Mouse (Mus musculus): Measurements from ENCODE around the gene Rasgef1c. TPM values are rescaled to one million over a fixed set of nuclear protein-coding genes. Genes with fewer than 3 reads are reported as not detected.

Rasgef1c gene
- polyA plus RNA-seq, 1 experiment from 2014 or later = 31.7 TPM

DNA sequence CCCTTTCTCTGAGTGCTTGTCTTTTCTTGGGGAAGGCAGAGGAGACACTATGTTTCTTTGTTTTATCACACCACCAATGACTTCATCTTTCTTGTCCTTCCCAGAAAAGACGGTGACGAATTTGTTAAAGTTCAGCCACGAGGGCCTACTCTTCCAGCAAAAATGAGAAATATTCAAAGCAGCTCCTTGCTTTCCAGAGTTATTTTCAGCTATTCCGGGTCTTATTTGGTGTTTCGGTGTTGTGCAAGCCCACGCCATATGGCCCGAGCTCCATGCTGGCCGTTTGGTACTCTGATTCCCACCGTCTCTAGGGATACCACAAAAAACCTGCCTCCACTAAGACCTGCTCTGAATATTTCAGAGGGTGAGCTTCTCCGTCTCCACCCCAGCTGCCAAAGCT, 32.7 kb downstream of the Rasgef1c start:
- ATAC-seq (ENCODE audit: low FRiP score) (no peak), DNase-seq (ENCODE audit: low spot score) (no peak)
- peak overlapping the region; percentile 51; the same call in 1 of the 2 replicates for H3K27ac ChIP-seq
- 38% methylated on average over 10 of the region's 10 CpGs for WGBS
- H3K4me2 ChIP-seq (replicated peaks) = no peak overlapping the region
- H3K27me3 ChIP-seq (ENCODE audit: control insufficient read depth, insufficient read depth, low read length) = no peaks in the 10 kb centered on the region
- no peak overlapping the region for H3K4me3 ChIP-seq (replicated peaks; ENCODE audit: low read length)
- no peaks in the 10 kb centered on the region for H3K36me3 ChIP-seq (replicated peaks; ENCODE audit: control insufficient read depth, insufficient read depth)
- H3K9me3 ChIP-seq (ENCODE audit: control insufficient read depth, low read length) = no peaks in the 10 kb centered on the region
- H3K4me1 ChIP-seq (replicated peaks; ENCODE audit: control insufficient read depth, insufficient read depth, low read length) = peaks cover 14% of the 10 kb centered on the region
- no peak overlapping the region for H3K9ac ChIP-seq

DNA sequence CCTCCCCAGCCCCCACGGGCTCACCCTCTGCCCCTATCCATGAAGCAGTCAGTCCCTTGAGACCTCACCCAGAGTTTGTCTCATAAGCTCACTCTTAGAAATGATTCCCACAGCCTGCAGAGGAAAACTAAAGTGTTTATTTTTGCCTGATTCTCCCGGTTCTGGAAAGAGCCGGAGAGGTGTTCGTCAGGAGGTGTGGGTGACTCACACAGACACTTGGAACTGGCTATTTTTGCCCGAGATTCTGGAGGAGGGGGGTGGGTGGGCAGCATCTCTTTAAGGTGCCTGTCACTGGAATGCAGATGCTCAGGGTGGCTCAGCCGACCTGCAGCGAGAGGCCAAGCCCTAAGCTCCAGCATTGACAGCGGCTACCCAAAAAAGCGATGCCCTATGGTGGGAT, 34.8 kb downstream of the Rasgef1c start:
- DNase-seq (ENCODE audit: low spot score) (no peak), ATAC-seq (ENCODE audit: low FRiP score) (no peak)
- no peaks in the 10 kb centered on the region for H3K27me3 ChIP-seq (ENCODE audit: control insufficient read depth, insufficient read depth, low read length)
- H3K36me3 ChIP-seq (replicated peaks; ENCODE audit: control insufficient read depth, insufficient read depth) = no peaks in the 10 kb centered on the region
- H3K4me2 ChIP-seq (replicated peaks) = no peak overlapping the region
- H3K4me1 ChIP-seq (replicated peaks; ENCODE audit: control insufficient read depth, insufficient read depth, low read length) = peaks cover 7% of the 10 kb centered on the region
- no peak overlapping the region for H3K27ac ChIP-seq
- no peaks in the 10 kb centered on the region for H3K9me3 ChIP-seq (ENCODE audit: control insufficient read depth, low read length)
- WGBS = 81% methylated on average over 9 of the region's 9 CpGs
- H3K9ac ChIP-seq = no peak overlapping the region
- no peak overlapping the region for H3K4me3 ChIP-seq (replicated peaks; ENCODE audit: low read length)

DNA sequence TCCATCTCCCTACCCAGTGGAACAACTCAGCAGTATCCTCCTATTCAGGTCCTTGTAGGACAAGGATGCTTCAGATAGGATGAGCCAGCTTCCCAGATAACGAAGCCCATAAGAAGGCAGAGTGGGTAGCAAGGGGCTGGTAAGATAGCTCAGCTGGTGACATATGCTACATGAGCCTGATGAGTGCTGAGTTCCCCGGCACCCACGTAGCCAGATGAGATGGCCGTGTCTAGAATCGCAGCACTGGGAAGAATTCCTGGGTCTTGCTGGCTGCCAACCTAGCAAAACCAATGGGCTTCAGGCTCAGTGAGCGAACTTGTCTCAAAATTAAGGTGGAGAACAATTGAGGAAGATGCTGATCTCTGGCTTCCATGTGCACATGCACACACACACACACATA, 36.1 kb downstream of the Rasgef1c start:
- ATAC-seq (ENCODE audit: low FRiP score) (no peak), DNase-seq (ENCODE audit: low spot score) (no peak)
- Histone ChIP-seq H3K27ac (no peak overlapping the region), H3K9ac (no peak overlapping the region), H3K4me2 (replicated peaks) (no peak overlapping the region), H3K27me3 (ENCODE audit: control insufficient read depth, insufficient read depth, low read length) (no peaks in the 10 kb centered on the region), H3K36me3 (replicated peaks; ENCODE audit: control insufficient read depth, insufficient read depth) (no peaks in the 10 kb centered on the region), H3K4me3 (replicated peaks; ENCODE audit: low read length) (no peak overlapping the region), H3K4me1 (replicated peaks; ENCODE audit: control insufficient read depth, insufficient read depth, low read length) (no peaks in the 10 kb centered on the region; the same call in 1 of the 2 replicates), H3K9me3 (ENCODE audit: control insufficient read depth, low read length) (no peaks in the 10 kb centered on the region)
- 92% methylated on average over 6 of the region's 6 CpGs for WGBS

DNA sequence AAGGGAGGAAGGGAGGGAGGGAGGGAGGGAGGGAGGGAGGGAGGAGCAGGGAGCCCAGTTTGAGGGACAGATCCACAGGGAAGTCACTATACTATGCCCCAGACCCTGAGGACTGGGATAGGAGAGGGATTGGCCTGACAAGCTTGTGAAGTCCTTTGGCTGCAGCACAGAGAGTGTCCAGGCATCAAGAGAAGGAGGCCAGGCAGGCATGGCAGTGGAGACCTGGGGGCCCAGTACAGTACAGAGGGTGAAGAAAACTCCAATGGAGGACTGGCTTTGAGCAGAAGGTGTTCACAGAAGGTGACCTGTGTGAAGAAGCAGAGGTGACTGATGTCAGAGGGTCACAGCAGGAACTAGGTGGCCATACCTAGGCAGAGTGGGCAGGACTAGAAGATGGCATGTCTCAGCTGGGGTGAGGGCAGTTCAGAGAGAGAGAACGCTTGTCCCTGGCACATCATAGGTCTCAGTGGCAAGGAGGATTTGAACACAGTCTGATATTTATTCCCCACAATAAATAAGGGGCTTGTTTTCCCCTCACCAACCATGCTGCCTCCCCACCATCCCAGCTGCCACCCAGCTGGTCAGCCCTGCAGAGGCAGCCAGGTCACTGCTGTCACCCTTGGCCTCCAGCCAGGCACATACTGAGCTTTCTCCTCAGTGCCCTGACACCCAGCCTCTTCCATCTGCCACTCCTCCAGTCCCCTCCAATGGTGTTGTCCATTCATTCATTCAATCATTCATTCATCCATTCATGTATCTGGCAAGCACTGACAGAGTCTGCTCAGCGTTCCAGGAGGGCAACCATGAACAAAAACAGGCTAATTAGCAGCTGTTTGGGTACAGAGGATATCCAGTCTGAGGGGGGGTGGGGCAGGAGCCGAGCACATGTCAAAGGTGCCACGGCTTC, 36.9 kb downstream of the Rasgef1c start:
- 25% methylated on average over 4 of the region's 4 CpGs for WGBS
- peak overlapping the region; percentile 38; the same call in 1 of the 2 replicates for H3K27ac ChIP-seq

DNA sequence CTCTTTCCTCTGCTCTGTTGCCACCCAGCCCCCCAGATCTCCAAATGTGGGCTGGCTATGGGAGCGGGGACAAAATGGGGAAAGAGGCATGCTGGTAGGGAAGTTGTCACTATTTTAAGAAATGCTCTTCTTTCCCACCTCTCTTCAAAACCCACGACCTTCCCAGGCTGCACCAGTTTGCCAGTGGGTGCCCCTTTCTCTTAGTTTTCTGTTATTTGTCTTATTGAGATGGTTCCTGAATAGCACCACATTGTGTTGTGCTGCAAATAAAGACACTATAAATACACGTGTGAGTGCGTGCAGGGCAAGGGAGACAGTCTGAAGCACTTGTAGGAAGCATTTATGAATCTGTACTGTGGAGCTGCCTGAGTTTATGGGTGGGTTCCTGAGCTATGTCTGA, 41.2 kb downstream of the Rasgef1c start:
- H3K9me3 ChIP-seq (ENCODE audit: control insufficient read depth, low read length) = peaks cover 6% of the 10 kb centered on the region; the same call in 1 of the 2 replicates
- H3K9ac ChIP-seq = no peak overlapping the region
- no peaks in the 10 kb centered on the region for H3K36me3 ChIP-seq (replicated peaks; ENCODE audit: control insufficient read depth, insufficient read depth)
- H3K27me3 ChIP-seq (ENCODE audit: control insufficient read depth, insufficient read depth, low read length) = no peaks in the 10 kb centered on the region
- no peaks in the 10 kb centered on the region for H3K4me1 ChIP-seq (replicated peaks; ENCODE audit: control insufficient read depth, insufficient read depth, low read length)
- no peak overlapping the region for H3K4me3 ChIP-seq (replicated peaks; ENCODE audit: low read length)
- WGBS = 73% methylated on average over 4 of the region's 4 CpGs
- ATAC-seq (ENCODE audit: low FRiP score) (no peak), DNase-seq (ENCODE audit: low spot score) (no peak)
- H3K4me2 ChIP-seq (replicated peaks) = no peak overlapping the region
- H3K27ac ChIP-seq = no peak overlapping the region

More for the DNA sequence above, 36.9 kb downstream of the Rasgef1c start:
- Histone ChIP-seq H3K4me2 (replicated peaks) (no peak overlapping the region), H3K9me3 (ENCODE audit: control insufficient read depth, low read length) (no peaks in the 10 kb centered on the region), H3K9ac (no peak overlapping the region), H3K4me1 (replicated peaks; ENCODE audit: control insufficient read depth, insufficient read depth, low read length) (no peaks in the 10 kb centered on the region; the same call in 1 of the 2 replicates), H3K36me3 (replicated peaks; ENCODE audit: control insufficient read depth, insufficient read depth) (no peaks in the 10 kb centered on the region), H3K27me3 (ENCODE audit: control insufficient read depth, insufficient read depth, low read length) (no peaks in the 10 kb centered on the region), H3K4me3 (replicated peaks; ENCODE audit: low read length) (no peak overlapping the region)
- ATAC-seq (ENCODE audit: low FRiP score) (peak; percentile 78), DNase-seq (ENCODE audit: low spot score) (peak; percentile 66)

DNA sequence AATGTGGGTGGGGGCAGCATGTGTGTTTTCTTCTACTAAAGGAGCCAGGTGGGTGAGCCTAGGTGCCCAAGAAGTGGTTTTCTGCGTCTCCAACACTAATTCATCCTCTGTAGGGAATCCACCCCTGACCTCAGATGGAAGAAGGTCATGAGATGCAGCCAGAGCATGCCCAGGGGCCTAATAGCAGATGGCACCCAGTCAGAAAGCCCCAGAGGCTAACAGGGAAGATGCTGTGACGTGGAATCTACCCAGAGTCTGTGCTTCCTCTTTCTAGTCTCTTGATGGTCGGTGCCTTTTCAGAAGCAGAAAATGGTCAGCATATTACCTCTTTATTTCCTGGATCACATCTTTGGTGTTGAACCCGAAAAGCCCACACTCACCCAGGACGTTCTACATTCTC, 42.3 kb downstream of the Rasgef1c start:
- Histone ChIP-seq H3K4me2 (replicated peaks) (no peak overlapping the region), H3K4me3 (replicated peaks; ENCODE audit: low read length) (no peak overlapping the region), H3K9ac (no peak overlapping the region), H3K4me1 (replicated peaks; ENCODE audit: control insufficient read depth, insufficient read depth, low read length) (no peaks in the 10 kb centered on the region), H3K36me3 (replicated peaks; ENCODE audit: control insufficient read depth, insufficient read depth) (no peaks in the 10 kb centered on the region), H3K27me3 (ENCODE audit: control insufficient read depth, insufficient read depth, low read length) (no peaks in the 10 kb centered on the region), H3K9me3 (ENCODE audit: control insufficient read depth, low read length) (peaks cover 6% of the 10 kb centered on the region; the same call in 1 of the 2 replicates), H3K27ac (no peak overlapping the region)
- ATAC-seq (ENCODE audit: low FRiP score) (no peak), DNase-seq (ENCODE audit: low spot score) (no peak)
- 77% methylated on average over 5 of the region's 5 CpGs for WGBS

DNA sequence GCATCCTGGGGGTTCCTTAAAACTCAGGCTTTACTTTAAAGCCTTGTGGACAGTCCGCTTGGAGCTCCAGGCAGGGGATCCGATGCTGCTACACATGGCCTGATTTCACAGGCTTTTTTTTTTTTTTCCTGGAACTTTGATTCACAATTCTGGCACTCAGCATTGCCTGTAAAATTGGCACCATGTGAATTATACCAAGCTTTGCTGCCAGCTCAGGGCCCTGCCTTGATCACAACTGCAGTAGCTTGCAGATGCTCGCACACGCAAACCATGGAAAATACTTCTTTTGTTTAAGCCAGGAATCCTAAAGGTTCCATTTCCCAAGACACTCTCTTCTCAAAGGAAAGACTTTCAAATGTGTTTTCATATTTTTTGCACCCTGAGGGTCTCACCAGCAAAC, 44.1 kb downstream of the Rasgef1c start:
- ATAC-seq (ENCODE audit: low FRiP score) (no peak), DNase-seq (ENCODE audit: low spot score) (no peak)
- H3K36me3 ChIP-seq (replicated peaks; ENCODE audit: control insufficient read depth, insufficient read depth) = no peaks in the 10 kb centered on the region
- H3K27ac ChIP-seq = no peak overlapping the region
- H3K4me3 ChIP-seq (replicated peaks; ENCODE audit: low read length) = no peak overlapping the region
- H3K9me3 ChIP-seq (ENCODE audit: control insufficient read depth, low read length) = peaks cover 6% of the 10 kb centered on the region; the same call in 1 of the 2 replicates
- no peak overlapping the region for H3K4me2 ChIP-seq (replicated peaks)
- 87% methylated on average over 4 of the region's 4 CpGs for WGBS
- H3K4me1 ChIP-seq (replicated peaks; ENCODE audit: control insufficient read depth, insufficient read depth, low read length) = no peaks in the 10 kb centered on the region
- no peak overlapping the region for H3K9ac ChIP-seq
- no peaks in the 10 kb centered on the region for H3K27me3 ChIP-seq (ENCODE audit: control insufficient read depth, insufficient read depth, low read length)

DNA sequence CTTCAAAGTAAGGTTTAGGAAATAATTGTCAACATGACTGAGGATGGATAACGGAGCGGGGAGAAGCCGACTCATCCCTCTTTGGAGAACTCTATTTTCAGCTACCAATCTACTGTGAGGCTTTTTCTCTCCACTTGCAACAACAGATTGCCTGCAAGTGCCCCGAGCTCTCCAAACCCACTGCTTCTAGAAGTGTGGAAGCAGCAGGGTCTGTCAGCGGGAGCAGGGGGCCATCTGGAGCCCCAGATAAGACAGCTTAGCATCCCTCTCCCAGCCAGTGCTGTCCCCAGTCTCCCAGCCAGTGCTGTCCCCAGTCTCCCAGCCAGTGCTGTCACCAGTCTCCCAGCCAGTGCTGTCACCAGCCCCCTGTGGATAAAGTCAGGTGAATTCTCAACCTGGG, 48.2 kb downstream of the Rasgef1c start:
- no peak overlapping the region for H3K27ac ChIP-seq
- H3K4me1 ChIP-seq (replicated peaks; ENCODE audit: control insufficient read depth, insufficient read depth, low read length) = no peaks in the 10 kb centered on the region
- no peaks in the 10 kb centered on the region for H3K27me3 ChIP-seq (ENCODE audit: control insufficient read depth, insufficient read depth, low read length)
- H3K4me2 ChIP-seq (replicated peaks) = no peak overlapping the region
- no peaks in the 10 kb centered on the region for H3K36me3 ChIP-seq (replicated peaks; ENCODE audit: control insufficient read depth, insufficient read depth)
- ATAC-seq (ENCODE audit: low FRiP score) (no peak), DNase-seq (ENCODE audit: low spot score) (no peak)
- H3K4me3 ChIP-seq (replicated peaks; ENCODE audit: low read length) = no peak overlapping the region
- 78% methylated on average over 5 of the region's 5 CpGs for WGBS
- H3K9me3 ChIP-seq (ENCODE audit: control insufficient read depth, low read length) = peaks cover 6% of the 10 kb centered on the region; the same call in 1 of the 2 replicates
- no peak overlapping the region for H3K9ac ChIP-seq

DNA sequence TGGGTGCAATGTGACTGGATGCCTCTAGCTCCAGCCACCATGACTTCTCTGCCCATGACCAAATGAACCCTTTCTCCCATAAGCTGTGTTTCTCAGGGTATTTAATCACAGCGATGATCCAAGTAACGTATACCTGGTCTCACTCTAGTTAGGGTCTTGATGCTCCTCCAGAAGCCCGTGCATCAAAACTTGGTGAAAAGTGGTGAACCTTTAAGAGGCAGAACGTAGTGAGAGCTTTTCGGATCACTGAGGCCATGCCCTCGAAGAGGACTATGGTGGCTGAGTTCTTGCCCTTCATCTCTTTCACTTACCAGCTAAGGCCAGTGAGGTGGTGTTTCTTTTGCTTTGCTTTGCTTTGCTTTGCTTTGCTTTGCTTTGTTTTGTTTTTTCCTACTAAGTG, 52.0 kb downstream of the Rasgef1c start:
- ATAC-seq (ENCODE audit: low FRiP score) = no peak
- no peaks in the 10 kb centered on the region for H3K4me1 ChIP-seq (replicated peaks; ENCODE audit: control insufficient read depth, insufficient read depth, low read length)
- WGBS = 98% methylated on average over 6 of the region's 6 CpGs
- H3K27ac ChIP-seq = no peak overlapping the region
- no peak overlapping the region for H3K9ac ChIP-seq
- H3K27me3 ChIP-seq (ENCODE audit: control insufficient read depth, insufficient read depth, low read length) = no peaks in the 10 kb centered on the region
- DNase-seq (ENCODE audit: low spot score) = no peak
- no peak overlapping the region for H3K4me2 ChIP-seq (replicated peaks)
- no peaks in the 10 kb centered on the region for H3K9me3 ChIP-seq (ENCODE audit: control insufficient read depth, low read length)
- H3K4me3 ChIP-seq (replicated peaks; ENCODE audit: low read length) = no peak overlapping the region
- no peaks in the 10 kb centered on the region for H3K36me3 ChIP-seq (replicated peaks; ENCODE audit: control insufficient read depth, insufficient read depth)

All from hindbrain, embryonic 14.5 days (tissue).